Comparison of ENCODE assay signal across 11 mouse cellular contexts in genomic region chr7:19163752-19164151, GRCm38 (mm10). TPM values are rescaled to one million over a fixed set of nuclear protein-coding genes. Genes with fewer than 3 reads are reported as not detected.
DNase-seq lines count a peak whose midpoint lies in the region; ATAC-seq and TF ChIP-seq lines count a peak whose summit lies in the region.
"Had no signal": no experiment of that assay in that cellular context is flagged by ENCODE, and none has a peak within 500 bp of the region (broad histone marks: within the 10 kb centered on the region; RNA-seq: fewer than 3 reads in every experiment).

No protein-coding gene starts in this region.

- no peaks in the 10 kb centered on the region for H3K9me3 ChIP-seq in heart, embryonic 11.5 days (replicated peaks; ENCODE audit: control insufficient read depth, low read length)
- no peaks in the 10 kb centered on the region for H3K9me3 ChIP-seq in lung, embryonic 15.5 days
- peaks cover 7% of the 10 kb centered on the region; the same call in 1 of the 2 replicates for H3K9me3 ChIP-seq in forebrain, embryonic 12.5 days
- H3K9me3 ChIP-seq in limb, embryonic 12.5 days, result no peaks in the 10 kb centered on the region

- H3K9ac ChIP-seq in heart, embryonic 11.5 days (ENCODE audit: low read depth, low read length), result no peak overlapping the region
- no peak overlapping the region for H3K9ac ChIP-seq in heart, adult 2 months (ENCODE audit: low read depth, low read length)
- no peak overlapping the region for H3K9ac ChIP-seq in lung, embryonic 15.5 days
- no peak overlapping the region; the same call in 1 of the 2 replicates for H3K9ac ChIP-seq in forebrain, embryonic 12.5 days
- no peak overlapping the region for H3K9ac ChIP-seq in limb, embryonic 12.5 days (replicated peaks)

- peaks cover 14% of the 10 kb centered on the region for H3K27me3 ChIP-seq in heart, embryonic 11.5 days (ENCODE audit: control insufficient read depth, insufficient read depth, low read length)
- peaks cover 2% of the 10 kb centered on the region; the same call in 1 of the 2 replicates for H3K27me3 ChIP-seq in heart, adult 2 months (ENCODE audit: control insufficient read depth, insufficient read depth, low read length)
- H3K27me3 ChIP-seq in lung, embryonic 15.5 days, result peaks cover 46% of the 10 kb centered on the region
- H3K27me3 ChIP-seq in forebrain, embryonic 12.5 days, result peaks cover 69% of the 10 kb centered on the region
- peaks cover 81% of the 10 kb centered on the region for H3K27me3 ChIP-seq in limb, embryonic 12.5 days

- no peaks in the 10 kb centered on the region for H3K79me2 ChIP-seq in heart, adult 2 months (replicated peaks; ENCODE audit: control insufficient read depth, insufficient read depth, low read length)

- TF ChIP-seq CTCF in heart, adult 2 months (IDR thresholded peaks at IDR 0.05), result no peak

- ATAC-seq in heart, embryonic 11.5 days (replicated peaks; ENCODE audit: insufficient number of reproducible peaks, low FRiP score, low TSS enrichment), result no peak
- no peak for ATAC-seq in lung, embryonic 15.5 days (ENCODE audit: borderline replicate concordance, extremely low read depth, low FRiP score, low TSS enrichment)
- no peak for ATAC-seq in forebrain, embryonic 12.5 days (ENCODE audit: low FRiP score)
- no peak; the same call in none of the 2 replicates for ATAC-seq in limb, embryonic 12.5 days (ENCODE audit: insufficient number of reproducible peaks, insufficient read depth, low FRiP score, low TSS enrichment, low read depth)
- no peak for ATAC-seq in megakaryocyte progenitor cell, adult 5-6 weeks (replicated peaks; ENCODE audit: poor library complexity)
- ATAC-seq: inflammation-experienced regulatory T-cells, adult 6 months had no signal

- TF ChIP-seq POLR2A in heart, adult 2 months (IDR thresholded peaks at IDR 0.05; ENCODE audit: insufficient read depth, low read depth, low read length), result no peak

- intact Hi-C loops in heart, adult 2 months (cut with DNase I), result no loop called here

- H3K4me1 ChIP-seq in heart, embryonic 11.5 days (ENCODE audit: control insufficient read depth, insufficient read depth, low read length), result peaks cover 39% of the 10 kb centered on the region
- peaks cover 3% of the 10 kb centered on the region; the same call in 1 of the 2 replicates for H3K4me1 ChIP-seq in heart, adult 2 months (ENCODE audit: control insufficient read depth, insufficient read depth, low read length)
- H3K4me1 ChIP-seq in lung, embryonic 15.5 days, result peaks cover 39% of the 10 kb centered on the region
- peaks cover 39% of the 10 kb centered on the region for H3K4me1 ChIP-seq in forebrain, embryonic 12.5 days
- peaks cover 35% of the 10 kb centered on the region for H3K4me1 ChIP-seq in limb, embryonic 12.5 days (replicated peaks)

- H3K4me3 ChIP-seq in heart, embryonic 11.5 days (ENCODE audit: low read depth, low read length), result no peak overlapping the region
- H3K4me3 ChIP-seq in heart, adult 2 months, result no peak overlapping the region
- H3K4me3 ChIP-seq in lung, embryonic 15.5 days, result no peak overlapping the region
- H3K4me3 ChIP-seq in forebrain, embryonic 12.5 days (replicated peaks), result no peak overlapping the region
- H3K4me3 ChIP-seq in limb, embryonic 12.5 days (replicated peaks), result peak overlapping the region; percentile 19

- DNase-seq in heart, adult 2 months, result no peak
- DNase-seq in lung, postnatal 25 days (ENCODE audit: low spot score), result no peak
- DNase-seq in spleen, postnatal 4 days (ENCODE audit: low spot score in 2 of 2), result no peak
- DNase-seq: cerebellum, postnatal 25 days; retina, postnatal 1 day had no signal

- H3K4me2 ChIP-seq in heart, embryonic 11.5 days, result peak overlapping the region; percentile 56
- peak overlapping the region; percentile 37 for H3K4me2 ChIP-seq in lung, embryonic 15.5 days
- H3K4me2 ChIP-seq in forebrain, embryonic 12.5 days, result peak overlapping the region; percentile 34; the same call in 1 of the 2 replicates
- H3K4me2 ChIP-seq in limb, embryonic 12.5 days, result peak overlapping the region; percentile 37

- no peaks in the 10 kb centered on the region for H3K36me3 ChIP-seq in heart, embryonic 11.5 days (ENCODE audit: control insufficient read depth, insufficient read depth, low read length)
- H3K36me3 ChIP-seq in heart, adult 2 months (ENCODE audit: control insufficient read depth, insufficient read depth, low read length), result no peaks in the 10 kb centered on the region
- H3K36me3 ChIP-seq in lung, embryonic 15.5 days, result no peaks in the 10 kb centered on the region
- no peaks in the 10 kb centered on the region for H3K36me3 ChIP-seq in forebrain, embryonic 12.5 days (replicated peaks)
- no peaks in the 10 kb centered on the region for H3K36me3 ChIP-seq in limb, embryonic 12.5 days

- H3K27ac ChIP-seq in heart, embryonic 11.5 days (ENCODE audit: low read depth, low read length), result no peak overlapping the region
- no peak overlapping the region for H3K27ac ChIP-seq in heart, adult 2 months
- H3K27ac ChIP-seq in lung, embryonic 15.5 days, result no peak overlapping the region
- no peak overlapping the region for H3K27ac ChIP-seq in forebrain, embryonic 12.5 days
- no peak overlapping the region for H3K27ac ChIP-seq in limb, embryonic 12.5 days

- WGBS in heart, embryonic 11.5 days (ENCODE audit: insufficient replicate concordance), result 24% methylated on average over 12 of the region's 12 CpGs
- WGBS in heart, adult 2 months, result 52% methylated on average over 12 of the region's 12 CpGs
- 19% methylated on average over 12 of the region's 12 CpGs for WGBS in lung, embryonic 15.5 days
- 36% methylated on average over 11 of the region's 12 CpGs for WGBS in forebrain, embryonic 12.5 days
- 26% methylated on average over 12 of the region's 12 CpGs for WGBS in limb, embryonic 12.5 days

- TF ChIP-seq EP300 in heart, adult 2 months (IDR thresholded peaks at IDR 0.05; ENCODE audit: insufficient read depth, low read depth, low read length), result no peak

RNA-seq across cellular contexts. Expression of gene Gipr, which starts 2.2 kb away (rescaled TPM):
- 9.0 and 10.8 TPM in 2 replicates for polyA plus RNA-seq in heart, embryonic 11.5 days (2014; fragmentation: Nextera tagmentation; extraction: Ambion mirVana)
- under 1 TPM in 1 of 2 experiments, not detected in 1; 0.16 TPM for total RNA-seq in heart, adult 2 months (2021)
- 2.5 and 3.0 TPM in 2 replicates for polyA plus RNA-seq in heart, adult 2 months (2012; rRNA removed)
- polyA plus RNA-seq in lung, embryonic 15.5 days (2015; fragmentation: Nextera tagmentation; extraction: Ambion mirVana), result 3.2 and 5.1 TPM in 2 replicates
- 1.1 and 1.3 TPM in 2 replicates for polyA plus RNA-seq in forebrain, embryonic 12.5 days (2016; fragmentation: Nextera tagmentation; extraction: Ambion mirVana)
- polyA plus RNA-seq in limb, embryonic 12.5 days (2016; fragmentation: Nextera tagmentation; extraction: Ambion mirVana), result 0.18 and 0.36 TPM in 2 replicates
- not detected in 2 replicates for total RNA-seq in megakaryocyte progenitor cell, adult 5-6 weeks (2015)
- not detected in 2 replicates for total RNA-seq in megakaryocyte progenitor cell, adult 5-6 weeks (2017)
- polyA plus RNA-seq: inflammation-experienced regulatory T-cells, adult 6 months had no signal

RNA-seq across cellular contexts. Expression of gene Eml2, which starts 12.5 kb away (rescaled TPM):
- polyA plus RNA-seq in heart, embryonic 11.5 days (2014; fragmentation: Nextera tagmentation; extraction: Ambion mirVana), result 5.4 and 6.9 TPM in 2 replicates
- 10 to 100 TPM; 35.6 to 38.7 TPM for total RNA-seq in heart, adult 2 months (2021)
- polyA plus RNA-seq in heart, adult 2 months (2012; rRNA removed), result 37.3 and 38.8 TPM in 2 replicates
- polyA plus RNA-seq in lung, embryonic 15.5 days (2015; fragmentation: Nextera tagmentation; extraction: Ambion mirVana), result 10.7 and 12.2 TPM in 2 replicates
- 5.8 and 6.5 TPM in 2 replicates for polyA plus RNA-seq in forebrain, embryonic 12.5 days (2016; fragmentation: Nextera tagmentation; extraction: Ambion mirVana)
- polyA plus RNA-seq in limb, embryonic 12.5 days (2016; fragmentation: Nextera tagmentation; extraction: Ambion mirVana), result 3.9 and 5.9 TPM in 2 replicates
- total RNA-seq in megakaryocyte progenitor cell, adult 5-6 weeks (2015), result 4.3 and 5.5 TPM in 2 replicates
- 8.0 and 15.1 TPM in 2 replicates for total RNA-seq in megakaryocyte progenitor cell, adult 5-6 weeks (2017)

RNA-seq across cellular contexts. Expression of gene Snrpd2, which starts 14.2 kb away (rescaled TPM):
- polyA plus RNA-seq in heart, embryonic 11.5 days (2014; fragmentation: Nextera tagmentation; extraction: Ambion mirVana), result 120 and 125 TPM in 2 replicates
- total RNA-seq in heart, adult 2 months (2021), result 10 to 100 TPM; 58.7 to 68.7 TPM
- 28.6 and 34.7 TPM in 2 replicates for polyA plus RNA-seq in heart, adult 2 months (2012; rRNA removed)
- polyA plus RNA-seq in lung, embryonic 15.5 days (2015; fragmentation: Nextera tagmentation; extraction: Ambion mirVana), result 140 and 154 TPM in 2 replicates
- 148 and 153 TPM in 2 replicates for polyA plus RNA-seq in forebrain, embryonic 12.5 days (2016; fragmentation: Nextera tagmentation; extraction: Ambion mirVana)
- polyA plus RNA-seq in limb, embryonic 12.5 days (2016; fragmentation: Nextera tagmentation; extraction: Ambion mirVana), result 161 and 170 TPM in 2 replicates
- total RNA-seq in megakaryocyte progenitor cell, adult 5-6 weeks (2015), result 106 and 117 TPM in 2 replicates
- total RNA-seq in megakaryocyte progenitor cell, adult 5-6 weeks (2017), result 78.6 and 83.9 TPM in 2 replicates

RNA-seq across cellular contexts. Expression of gene Qpctl, which starts 14.7 kb away (rescaled TPM):
- 6.4 and 7.6 TPM in 2 replicates for polyA plus RNA-seq in heart, embryonic 11.5 days (2014; fragmentation: Nextera tagmentation; extraction: Ambion mirVana)
- 1 to 10 TPM; 3.8 to 4.6 TPM for total RNA-seq in heart, adult 2 months (2021)
- polyA plus RNA-seq in heart, adult 2 months (2012; rRNA removed), result 5.3 and 6.3 TPM in 2 replicates
- 15.2 and 15.3 TPM in 2 replicates for polyA plus RNA-seq in lung, embryonic 15.5 days (2015; fragmentation: Nextera tagmentation; extraction: Ambion mirVana)
- polyA plus RNA-seq in forebrain, embryonic 12.5 days (2016; fragmentation: Nextera tagmentation; extraction: Ambion mirVana), result 14.4 and 14.7 TPM in 2 replicates
- polyA plus RNA-seq in limb, embryonic 12.5 days (2016; fragmentation: Nextera tagmentation; extraction: Ambion mirVana), result 15.9 and 17.2 TPM in 2 replicates
- total RNA-seq in megakaryocyte progenitor cell, adult 5-6 weeks (2015), result 6.5 and 6.9 TPM in 2 replicates
- 3.4 and 5.6 TPM in 2 replicates for total RNA-seq in megakaryocyte progenitor cell, adult 5-6 weeks (2017)

RNA-seq across cellular contexts. Expression of gene Fbxo46, which starts 44.1 kb away (rescaled TPM):
- 6.3 and 6.4 TPM in 2 replicates for polyA plus RNA-seq in heart, embryonic 11.5 days (2014; fragmentation: Nextera tagmentation; extraction: Ambion mirVana)
- total RNA-seq in heart, adult 2 months (2021), result 1 to 10 TPM; 4.5 to 5.2 TPM
- 3.3 and 5.4 TPM in 2 replicates for polyA plus RNA-seq in heart, adult 2 months (2012; rRNA removed)
- polyA plus RNA-seq in lung, embryonic 15.5 days (2015; fragmentation: Nextera tagmentation; extraction: Ambion mirVana), result 13.6 and 13.8 TPM in 2 replicates
- 18.4 and 23.1 TPM in 2 replicates for polyA plus RNA-seq in forebrain, embryonic 12.5 days (2016; fragmentation: Nextera tagmentation; extraction: Ambion mirVana)
- 19.3 and 19.6 TPM in 2 replicates for polyA plus RNA-seq in limb, embryonic 12.5 days (2016; fragmentation: Nextera tagmentation; extraction: Ambion mirVana)
- total RNA-seq in megakaryocyte progenitor cell, adult 5-6 weeks (2015), result 2.0 and 2.1 TPM in 2 replicates
- total RNA-seq in megakaryocyte progenitor cell, adult 5-6 weeks (2017), result 4.2 and 5.0 TPM in 2 replicates
